Mouse (Mus musculus) left cerebral cortex, postnatal 36 days (tissue): ENCODE data around the gene Ptma. TPM values are rescaled to one million over a fixed set of nuclear protein-coding genes. Genes with fewer than 3 reads are reported as not detected.
"Not testable (repeated sequence)": the region's sequence is repeated elsewhere in the genome, so short reads cannot be mapped to it uniquely, and the experiment has no call there.

Experiments
- DNase-seq, 2 experiments: peaks; one replicate each; pipeline ENCODE4 v3.0.0; 2021 to 2022; ENCODE audit warnings: low spot score in 2 of 2, mixed read lengths in 1 of 2
- intact Hi-C: fragments of 180-260 bp; cut with DNase I; formaldehyde crosslinking; loops from one replicate; pipeline ENCODE4 v1.15.1; 2025
- total RNA-seq, 2 experiments: library from RNA; stranded (reverse); gene quantifications; 2 replicates each; pipeline ENCODE4 v1.2.3; 2021

Gene Ptma
- 100 to 1,000 TPM; 384 TPM for total RNA-seq

GRCm38 (mm10) chr1:86526116-86526788, at the start of gene Ptma:
Gene Ptma (plus strand): TSS chr1:86526726.
- intact Hi-C loops = loop anchor here (1.0 kb wide), 1 partner anchor 22 kb away; no protein-coding TSS in a partner anchor
- DNase-seq = peak; percentile 98 to 99

- intact Hi-C loops = no loop called here
- DNase-seq = no peak
Measured at GRCm38 (mm10) chr1:86477738-86478285, 48.7 kb upstream of the Ptma start.

GRCm38 (mm10) chr1:86479099-86479825, 47.3 kb upstream of the Ptma start:
- intact Hi-C loops = no loop called here
- DNase-seq = no peak

GRCm38 (mm10) chr1:86480288-86480687, 46.2 kb upstream of the Ptma start:
- intact Hi-C loops = no loop called here
- DNase-seq = no peak

GRCm38 (mm10) chr1:86480735-86481447, 45.6 kb upstream of the Ptma start:
- intact Hi-C loops = no loop called here
- DNase-seq = no peak

- intact Hi-C loops = no loop called here
- DNase-seq = no peak
Measured at GRCm38 (mm10) chr1:86481468-86481867, 45.1 kb upstream of the Ptma start.

- intact Hi-C loops = no loop called here
- DNase-seq = no peak
Measured at GRCm38 (mm10) chr1:86482288-86482687, 44.2 kb upstream of the Ptma start.

- intact Hi-C loops = no loop called here
- no peak for DNase-seq
Measured at GRCm38 (mm10) chr1:86482761-86483160, 43.8 kb upstream of the Ptma start.

- intact Hi-C loops = no loop called here
- no peak for DNase-seq
Measured at GRCm38 (mm10) chr1:86485346-86485745, 41.2 kb upstream of the Ptma start.

GRCm38 (mm10) chr1:86485858-86486257, 40.7 kb upstream of the Ptma start:
- intact Hi-C loops, DNase-seq: not testable (repeated sequence)

GRCm38 (mm10) chr1:86486703-86487294, 39.7 kb upstream of the Ptma start:
- intact Hi-C loops = loop anchor here (1.0 kb wide), 2 partner anchors 39 to 44 kb away; no protein-coding TSS in a partner anchor
- DNase-seq = no peak

- DNase-seq = peak; percentile 100
- intact Hi-C loops = loop anchor here (1.0 kb wide), 2 partner anchors 38 to 45 kb away; no protein-coding TSS in a partner anchor
Measured at GRCm38 (mm10) chr1:86487295-86487907, 39.1 kb upstream of the Ptma start.

- no peak for DNase-seq
- intact Hi-C loops = loop anchor here (1.0 kb wide), 2 partner anchors 37 to 46 kb away; no protein-coding TSS in a partner anchor
Measured at GRCm38 (mm10) chr1:86487908-86488314, 38.6 kb upstream of the Ptma start.

- DNase-seq = no peak
- intact Hi-C loops = no loop called here
Measured at GRCm38 (mm10) chr1:86488326-86488725, 38.2 kb upstream of the Ptma start.

GRCm38 (mm10) chr1:86488774-86489173, 37.8 kb upstream of the Ptma start:
- intact Hi-C loops = no loop called here
- DNase-seq = no peak

GRCm38 (mm10) chr1:86489901-86490300, 36.6 kb upstream of the Ptma start:
- intact Hi-C loops = loop anchor here (5.0 kb wide), 1 partner anchor 92 kb away; the partner anchor contains the start of genes Cops7b and Pde6d
- no peak for DNase-seq

GRCm38 (mm10) chr1:86490697-86491096, 35.8 kb upstream of the Ptma start:
- intact Hi-C loops = loop anchor here (5.0 kb wide), 1 partner anchor 92 kb away; the partner anchor contains the start of genes Cops7b and Pde6d
- no peak for DNase-seq

GRCm38 (mm10) chr1:86491533-86492094, 34.9 kb upstream of the Ptma start:
- intact Hi-C loops = loop anchor here (5.0 kb wide), 1 partner anchor 91 kb away; the partner anchor contains the start of genes Cops7b and Pde6d
- no peak for DNase-seq
